Mouse (Mus musculus) CH12F3 (cell line): ENCODE results near the gene Prr12.
"Not testable (repeated sequence)": the region's sequence is repeated elsewhere in the genome, so short reads cannot be mapped to it uniquely, and the experiment has no call there.

Experiments used
- in situ Hi-C: fragments of 300-500 bp; cut with MboI; formaldehyde crosslinking; loops from 2 replicates; pipeline ENCODE4 v1.14.3; 2020; ENCODE audit warnings: low sequenced_read_pairs

The Prr12 gene

DNA sequence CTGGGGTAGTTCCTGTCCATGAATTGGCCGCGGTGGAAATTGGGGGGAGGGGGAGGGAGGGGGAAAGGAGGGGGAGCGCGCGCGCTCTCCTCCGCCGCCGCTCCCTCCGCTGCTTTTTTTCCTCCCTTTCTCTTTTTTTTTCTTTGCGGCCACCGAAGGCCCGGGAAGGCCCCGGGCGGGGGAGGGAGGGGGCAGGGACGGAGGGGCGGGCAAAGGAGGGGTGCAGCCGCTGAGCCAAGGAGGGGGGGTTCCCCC is at the start of gene Prr12:
TSS of gene Prr12 (minus strand) at position 20 of the 255 bp plus-strand sequence.
- in situ Hi-C loops: no loop called here

DNA sequence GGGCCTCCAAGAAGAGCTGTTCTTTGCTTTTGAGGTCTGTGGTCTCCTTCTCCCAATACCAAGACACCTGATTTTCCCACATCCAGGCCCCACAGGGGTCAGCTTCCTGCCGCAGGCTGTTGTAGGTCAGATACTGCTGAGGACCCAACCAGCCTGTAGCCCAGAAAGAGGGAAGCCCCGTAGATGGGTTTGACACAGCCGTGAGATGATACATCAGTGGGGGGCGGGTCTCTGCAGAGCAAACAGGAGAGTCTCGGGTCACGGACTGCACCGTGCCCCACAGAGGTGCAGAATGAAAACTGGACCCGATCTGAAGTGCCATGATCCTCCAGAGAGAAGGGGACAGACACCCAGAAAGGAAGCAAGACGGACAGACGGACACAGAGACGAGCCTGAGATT is 49.8 kb upstream of the Prr12 start:
- in situ Hi-C loops: no loop called here

DNA sequence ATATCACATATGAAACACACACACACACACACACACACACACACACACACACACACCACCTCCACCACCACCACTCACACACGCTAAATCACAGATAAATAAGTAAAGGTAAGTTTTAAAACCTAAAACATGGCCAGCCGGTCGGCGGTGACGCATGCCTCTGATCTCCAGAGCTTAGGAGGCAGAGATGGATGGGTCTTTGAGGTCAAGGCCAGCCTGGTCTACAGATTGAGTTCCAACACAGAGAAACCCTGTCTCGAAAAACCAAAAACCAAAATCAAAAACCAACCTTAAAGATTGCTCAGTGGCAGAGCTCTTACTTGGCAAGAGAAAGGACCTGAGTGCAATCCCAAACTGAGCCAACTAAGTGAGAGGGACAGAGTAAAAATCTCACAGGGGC is 47.4 kb upstream of the Prr12 start:
- in situ Hi-C loops: no loop called here

DNA sequence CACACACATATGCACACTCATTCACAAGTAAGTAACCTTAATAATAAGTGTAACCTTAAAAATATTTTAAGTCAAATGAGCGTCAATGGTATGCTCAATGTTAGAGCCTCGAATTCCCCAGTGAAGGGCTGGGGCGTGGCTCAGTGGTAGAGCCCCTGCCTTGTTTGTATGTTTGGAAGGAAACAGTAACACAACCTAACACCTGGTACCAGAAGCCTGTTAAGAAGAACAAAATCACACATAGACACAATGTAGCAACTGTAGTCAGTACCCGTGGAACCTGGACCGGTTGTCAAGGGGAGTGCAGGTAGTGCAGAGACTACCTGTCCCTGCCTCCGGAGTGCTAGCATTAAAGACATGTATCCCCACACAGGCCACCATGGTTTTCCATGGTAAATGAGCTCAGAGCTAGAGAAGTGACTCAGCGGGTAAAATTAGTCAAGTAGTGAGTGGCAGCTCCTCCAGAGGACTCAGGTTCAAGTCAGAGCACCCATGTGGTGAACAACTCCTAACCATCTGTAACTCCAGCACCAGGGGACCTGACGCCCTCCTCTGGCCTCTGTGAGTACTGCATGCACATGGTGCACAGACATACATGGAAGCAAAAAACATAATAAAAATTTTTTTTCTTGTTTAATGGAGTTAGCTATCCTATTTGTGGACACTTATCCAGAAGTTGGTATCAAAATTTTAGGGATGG is 46.0 kb upstream of the Prr12 start:
- in situ Hi-C loops: no loop called here

DNA sequence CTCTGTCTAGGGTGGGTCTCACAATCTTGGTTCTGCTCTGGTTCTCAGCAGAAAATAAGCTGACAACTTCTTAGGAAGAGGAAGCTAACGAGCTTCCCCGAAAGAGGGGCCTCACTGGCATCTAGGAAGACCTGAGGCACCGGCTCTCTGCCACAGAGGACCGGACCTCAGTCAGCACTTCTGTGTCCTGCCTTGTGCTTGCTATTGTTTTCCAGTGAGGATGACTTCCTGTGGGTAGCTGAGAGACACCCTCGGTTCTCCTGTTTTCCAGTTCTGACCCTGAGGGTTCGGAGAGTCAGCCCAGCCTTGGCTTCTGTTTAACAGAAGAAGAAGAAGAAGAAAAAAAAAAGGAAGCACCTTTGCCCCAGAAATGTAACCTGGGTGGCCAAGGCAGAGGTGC is 44.8 kb upstream of the Prr12 start:
- in situ Hi-C loops: no loop called here

DNA sequence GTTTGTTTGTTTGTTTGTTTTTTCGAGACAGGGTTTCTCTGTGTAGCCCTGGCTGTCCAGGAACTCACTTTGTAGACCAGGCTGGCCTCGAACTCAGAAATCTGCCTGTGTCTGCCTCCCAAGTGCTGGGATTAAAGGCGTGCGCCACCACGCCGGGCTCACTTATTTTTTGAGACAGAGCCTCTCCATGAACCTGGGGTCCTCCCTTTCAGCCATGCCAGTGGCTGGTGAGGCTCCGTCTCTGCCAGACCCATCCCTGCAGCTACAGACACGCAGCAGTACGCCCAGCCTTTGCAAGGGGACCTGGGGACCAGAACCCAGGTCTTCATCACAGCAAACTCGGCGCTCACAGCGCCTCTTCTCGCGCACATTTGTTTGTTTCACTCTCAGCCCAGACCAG is 43.3 kb upstream of the Prr12 start:
- in situ Hi-C loops: not testable (repeated sequence)

DNA sequence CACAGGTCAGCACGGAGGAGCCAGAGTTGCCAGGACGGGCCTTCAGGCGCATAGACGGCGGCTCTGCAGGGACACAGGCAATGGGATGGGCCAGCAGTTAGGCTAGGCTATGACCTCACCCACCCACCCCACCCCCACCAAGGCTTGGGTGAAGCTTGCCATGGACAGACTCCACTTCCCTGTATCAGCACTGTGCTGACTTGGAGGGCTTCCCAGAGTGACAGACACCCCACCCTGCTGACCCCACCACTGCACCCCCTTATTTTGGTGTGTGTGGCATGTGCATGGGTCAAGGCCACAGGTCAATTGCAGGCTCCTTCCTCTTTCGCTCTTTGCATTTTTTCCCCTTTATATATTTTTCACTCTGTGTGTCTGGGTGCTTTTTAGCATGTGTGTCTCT is 42.7 kb upstream of the Prr12 start:
- in situ Hi-C loops: no loop called here

DNA sequence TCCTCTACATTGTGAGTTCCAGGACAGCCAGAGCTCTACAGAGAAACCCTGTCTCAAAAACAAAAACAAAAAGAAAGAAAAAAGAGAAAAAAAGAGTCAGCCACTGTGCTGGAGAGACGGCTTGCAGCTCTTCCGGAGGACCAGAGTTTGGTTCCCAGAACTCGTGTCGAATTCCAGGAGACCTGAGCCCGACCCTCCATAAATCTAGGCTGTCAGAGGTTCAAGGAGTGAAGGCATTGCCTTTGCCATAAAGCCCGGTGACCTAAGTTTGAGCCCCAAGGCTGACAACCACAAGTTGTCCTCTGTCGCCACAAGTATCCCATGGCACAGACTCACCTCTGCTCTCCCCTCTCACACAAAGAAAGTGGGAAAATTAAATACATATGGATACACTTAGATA is 41.4 kb upstream of the Prr12 start:
- in situ Hi-C loops: no loop called here

DNA sequence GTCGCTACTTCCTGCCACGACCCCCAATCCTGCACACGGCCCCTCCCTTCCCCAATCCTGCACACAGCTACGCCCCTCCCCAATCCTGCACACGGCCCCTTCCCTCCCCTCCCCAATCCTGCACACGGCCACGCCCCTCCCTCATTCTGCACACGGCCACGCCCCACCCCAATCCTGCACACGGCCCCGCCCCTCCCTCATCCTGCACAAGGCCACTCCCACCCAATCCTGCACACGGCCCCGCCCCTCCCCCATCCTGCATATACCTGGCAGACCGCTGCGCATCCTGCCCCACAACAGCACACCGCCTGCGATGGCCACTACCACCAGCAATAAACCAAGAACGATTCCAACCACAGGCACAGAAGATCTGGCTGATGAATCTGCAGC is 40.8 kb upstream of the Prr12 start:
- in situ Hi-C loops: no loop called here

DNA sequence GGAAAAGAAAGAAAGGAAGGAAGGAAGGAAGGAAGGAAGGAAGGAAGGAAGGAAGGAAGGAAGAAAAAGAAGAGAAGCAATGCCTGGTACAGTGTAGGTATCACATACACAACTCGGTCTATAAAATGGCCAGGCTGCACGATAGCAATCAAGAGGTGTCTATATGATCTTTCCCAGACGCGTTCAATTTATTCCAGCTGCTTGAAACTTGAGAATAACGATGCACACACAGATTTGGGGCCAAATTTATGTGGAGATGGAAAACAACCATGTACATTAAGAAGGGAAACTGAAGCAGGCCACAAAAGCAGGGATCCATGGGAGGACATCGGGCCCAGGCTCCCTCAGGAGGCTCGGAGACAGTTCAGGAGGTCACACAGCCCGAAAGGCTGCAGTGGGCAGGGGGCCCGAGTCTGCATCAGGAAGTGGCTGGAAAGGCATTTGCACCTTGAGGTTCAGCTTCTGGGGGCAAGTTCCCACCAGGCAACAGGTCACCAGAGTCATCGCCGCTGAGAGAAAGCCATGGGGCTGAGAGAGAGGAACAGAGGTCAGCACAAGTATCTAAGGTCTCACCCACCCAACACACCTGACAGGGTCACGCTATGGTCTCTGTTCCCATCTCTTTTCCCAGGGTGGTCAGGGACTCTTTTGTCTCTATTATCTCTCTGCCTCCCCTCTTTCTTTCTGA is 40.3 kb upstream of the Prr12 start:
- in situ Hi-C loops: no loop called here

DNA sequence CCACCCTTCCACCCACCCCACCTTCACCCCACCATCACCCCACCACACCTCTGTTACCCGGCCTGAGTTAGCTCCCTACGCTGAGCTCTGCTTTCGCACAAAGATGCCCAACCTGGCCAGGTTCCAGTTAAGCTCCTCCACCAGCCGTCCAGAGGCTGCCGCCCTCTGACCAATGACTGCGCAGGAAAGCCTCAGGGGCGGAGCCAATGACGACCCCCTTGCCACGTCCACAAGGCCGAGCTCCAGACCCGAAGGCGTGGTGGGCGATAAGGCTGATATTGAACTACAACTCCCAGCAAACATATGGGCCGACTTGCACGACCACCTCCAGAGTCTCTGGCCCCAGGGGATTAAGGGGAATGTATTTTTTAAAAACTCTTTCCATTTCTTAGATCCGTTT is 39.4 kb upstream of the Prr12 start, which contains the start of gene Rcn3:
TSS of gene Rcn3 (minus strand) at position 174 of the 400 bp plus-strand sequence.
- in situ Hi-C loops: no loop called here

DNA sequence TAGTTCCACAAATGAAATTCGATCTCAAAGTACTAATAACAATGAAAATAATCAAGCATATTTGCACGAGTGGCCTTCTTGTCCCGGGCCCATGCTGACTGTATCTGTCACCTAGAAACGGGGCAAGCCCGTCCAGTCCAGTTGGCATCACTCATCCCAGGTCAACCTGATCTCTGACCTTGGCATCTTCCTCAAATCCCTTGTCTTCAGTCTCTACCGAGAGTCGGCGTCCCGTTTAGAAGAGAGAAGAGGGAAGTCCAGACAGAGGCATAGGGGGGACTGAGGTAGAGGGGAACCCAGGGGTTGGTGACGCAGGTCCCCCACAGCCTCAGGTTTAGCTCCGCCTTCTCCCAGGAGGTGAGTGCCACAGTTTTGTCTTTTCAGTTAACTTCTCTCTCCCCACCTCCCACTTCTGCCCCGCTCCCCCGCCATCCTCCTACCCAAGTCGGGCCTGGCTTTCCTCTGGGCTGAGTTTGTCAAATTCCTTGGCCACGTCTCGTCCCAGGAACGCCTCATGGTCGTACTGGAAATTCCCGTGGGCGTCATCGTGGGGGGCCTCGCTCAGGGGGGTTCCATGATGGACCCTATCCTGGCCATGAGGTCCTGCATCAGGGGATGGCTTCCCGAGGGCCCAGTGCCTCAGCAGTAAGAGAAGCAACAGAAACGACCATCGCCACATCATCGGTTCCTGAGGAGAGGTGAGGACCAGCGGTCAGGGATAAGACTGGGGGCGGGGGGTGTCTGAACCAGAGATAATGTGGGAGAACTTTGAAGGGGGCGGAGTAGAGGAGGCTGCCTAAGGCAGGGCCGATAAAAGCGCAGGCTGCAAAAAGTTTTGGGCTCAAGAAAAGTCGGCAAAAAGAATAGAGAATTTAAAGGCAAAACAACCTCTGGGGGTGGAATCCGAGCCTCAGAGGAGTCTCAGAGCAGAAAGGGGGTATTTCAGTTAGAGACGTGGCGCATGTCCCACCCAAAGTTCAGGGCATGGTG is 38.6 kb upstream of the Prr12 start:
- in situ Hi-C loops: no loop called here

DNA sequence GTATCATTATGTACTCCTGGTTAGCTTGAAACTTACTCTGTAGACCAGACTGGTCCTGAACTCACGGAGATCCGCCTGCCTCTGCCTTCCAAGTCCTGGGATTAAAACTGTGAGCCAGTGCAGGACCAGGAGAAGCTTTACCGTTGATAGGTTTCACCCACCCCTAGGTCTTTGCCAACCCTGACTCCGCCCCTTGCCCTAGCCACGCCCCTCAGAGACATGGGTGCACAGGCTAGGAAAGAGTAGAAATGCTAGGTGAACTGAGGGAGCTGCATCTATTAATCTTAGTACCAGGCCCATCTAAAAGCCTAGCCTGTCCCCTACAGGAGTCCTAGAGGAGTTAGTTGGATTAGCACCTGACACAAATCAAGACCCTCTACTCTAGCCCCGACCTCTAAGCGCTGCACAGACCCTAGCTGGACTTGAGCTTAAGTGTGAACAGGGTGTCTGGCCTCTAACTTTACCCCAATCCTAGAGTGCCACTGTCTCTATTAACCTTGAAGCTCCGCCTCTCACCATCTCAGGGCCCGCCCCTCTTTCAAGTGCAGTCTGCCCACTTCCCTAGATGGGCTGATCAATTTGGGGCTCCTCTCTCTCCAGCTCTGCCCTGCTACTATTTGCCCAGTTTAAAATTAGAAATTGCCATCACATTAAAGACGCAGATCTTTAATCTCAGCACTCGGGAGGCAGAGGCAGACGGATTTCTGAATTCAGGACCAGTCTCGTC is 37.7 kb upstream of the Prr12 start:
- in situ Hi-C loops: no loop called here

DNA sequence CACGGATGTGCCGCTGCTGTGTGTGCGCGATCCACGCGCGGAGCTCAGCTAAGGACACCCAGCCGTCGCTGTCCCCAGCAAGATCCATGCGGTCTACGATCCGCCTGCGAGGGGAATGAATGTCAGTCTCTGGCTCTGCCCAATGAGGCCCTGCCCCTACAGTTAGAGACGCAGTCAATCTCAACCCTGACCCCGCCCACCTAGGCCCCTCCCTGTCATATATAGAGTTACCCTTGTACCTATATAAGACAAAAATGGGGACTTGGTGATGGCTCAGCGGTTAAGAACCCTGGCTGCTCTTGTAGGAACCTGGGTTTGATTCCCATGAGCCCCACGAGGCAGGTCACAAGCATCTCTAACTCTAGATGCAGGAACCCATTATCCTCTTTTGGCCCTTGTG is 35.9 kb upstream of the Prr12 start:
- in situ Hi-C loops: no loop called here

DNA sequence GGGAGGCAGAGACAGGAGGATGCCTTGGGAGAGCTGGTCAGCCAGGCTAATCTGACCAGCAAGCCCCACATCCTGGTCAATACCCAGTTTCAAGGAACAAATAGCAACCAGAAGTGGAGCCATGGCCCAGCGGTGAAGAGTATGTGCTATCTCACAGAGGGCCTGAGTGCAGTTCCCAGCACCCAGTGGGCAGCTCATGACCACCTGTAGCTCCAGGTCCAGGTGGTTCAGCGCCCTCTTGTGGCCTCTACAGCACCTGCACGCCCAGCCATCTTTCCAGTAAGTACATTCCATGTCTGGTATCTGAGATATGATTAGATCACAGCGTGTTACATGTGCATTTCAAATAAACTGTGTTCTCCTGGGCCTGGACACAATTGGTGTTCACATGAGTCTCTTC is 33.4 kb upstream of the Prr12 start:
- in situ Hi-C loops: no loop called here

DNA sequence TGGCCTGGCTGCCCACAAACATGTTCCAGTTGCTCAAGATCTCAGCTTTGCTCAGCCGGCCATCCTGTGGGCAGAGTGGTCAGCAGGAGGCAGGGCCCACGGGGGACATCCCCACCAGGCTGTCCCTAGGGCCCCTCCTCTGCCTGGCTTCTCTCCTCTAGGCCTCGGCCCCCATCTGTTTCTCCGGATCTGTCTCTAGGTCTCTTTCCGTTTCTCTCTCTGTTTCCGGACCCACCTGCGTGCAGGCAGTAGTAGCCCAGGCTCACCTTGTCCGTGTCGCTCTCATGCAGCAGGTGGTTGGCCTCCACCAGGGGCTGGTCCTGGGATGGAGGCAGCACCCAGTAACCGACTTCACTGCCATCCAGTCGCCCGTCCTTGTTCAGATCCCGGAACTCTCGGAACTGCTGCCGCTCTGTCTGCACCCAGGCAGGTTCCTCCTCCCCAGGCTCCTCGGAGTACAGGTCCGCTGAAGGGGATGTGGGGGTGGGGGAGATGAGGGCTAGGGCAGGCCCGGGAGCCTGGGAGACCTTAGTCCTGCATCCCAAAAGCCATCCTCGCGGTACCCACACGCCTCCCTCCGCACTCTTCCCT is 30.7 kb upstream of the Prr12 start:
- in situ Hi-C loops: no loop called here

DNA sequence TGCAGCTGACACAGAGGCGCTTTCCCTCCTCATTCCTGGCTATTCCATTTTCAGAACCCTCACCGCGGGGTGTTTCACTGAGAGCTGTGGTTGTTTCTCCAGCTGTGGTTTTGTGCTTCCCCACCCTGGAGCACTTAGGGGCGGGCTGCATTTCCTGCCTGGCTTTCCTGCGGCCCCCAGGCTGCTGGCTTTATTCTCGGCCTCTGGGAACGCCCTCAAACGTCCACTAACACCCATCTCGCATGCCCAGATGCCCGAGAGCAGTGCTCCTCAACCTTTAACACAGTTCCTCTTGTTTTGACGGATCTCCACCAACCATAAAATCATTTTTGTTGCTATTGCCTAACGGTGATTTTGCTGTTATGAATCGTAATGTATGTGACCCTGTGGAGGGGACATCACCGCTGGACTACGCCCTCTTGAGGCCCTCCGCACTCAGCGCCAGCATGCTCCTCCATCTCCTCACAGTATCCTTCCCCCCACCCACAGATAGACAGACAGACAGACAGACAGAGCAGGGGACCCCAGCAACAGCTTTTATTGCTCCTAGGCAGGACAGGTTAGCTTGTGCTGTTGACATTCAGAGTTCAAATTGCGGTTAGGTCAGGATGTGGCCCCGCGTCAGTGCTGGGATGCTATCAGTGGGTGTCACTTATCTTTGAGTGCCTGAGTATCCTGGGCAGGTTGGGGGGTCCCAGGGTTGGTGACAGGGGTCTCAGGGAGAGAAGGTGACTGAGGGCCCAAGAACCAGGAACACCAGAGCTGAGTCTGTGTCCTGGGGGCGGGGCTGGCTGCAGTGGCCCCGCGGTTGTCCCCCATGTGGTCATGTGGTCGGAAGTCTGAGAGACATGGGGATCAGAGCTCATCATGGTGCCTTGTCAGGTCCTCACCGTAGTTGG is 30.0 kb upstream of the Prr12 start:
- in situ Hi-C loops: no loop called here

DNA sequence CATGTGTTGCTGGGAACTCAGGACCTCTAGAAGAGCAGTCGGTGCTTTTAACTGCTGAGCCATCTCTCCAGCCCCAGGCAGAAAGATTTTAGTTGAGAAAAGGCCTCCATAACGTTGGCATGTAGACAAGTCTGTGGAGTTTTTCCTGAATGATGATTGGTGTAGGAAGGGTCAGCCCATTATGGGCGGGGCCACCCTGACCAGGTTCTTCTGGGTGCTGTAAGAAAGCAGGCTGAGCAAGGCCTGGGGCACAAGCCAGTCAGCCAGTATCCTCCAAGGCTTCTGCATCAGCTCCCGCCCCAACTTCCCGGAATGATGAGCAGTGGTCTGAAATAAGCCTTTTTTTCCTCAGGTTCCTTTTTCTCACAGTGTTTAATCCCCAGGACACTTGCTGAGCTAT is 28.3 kb upstream of the Prr12 start:
- in situ Hi-C loops: no loop called here

DNA sequence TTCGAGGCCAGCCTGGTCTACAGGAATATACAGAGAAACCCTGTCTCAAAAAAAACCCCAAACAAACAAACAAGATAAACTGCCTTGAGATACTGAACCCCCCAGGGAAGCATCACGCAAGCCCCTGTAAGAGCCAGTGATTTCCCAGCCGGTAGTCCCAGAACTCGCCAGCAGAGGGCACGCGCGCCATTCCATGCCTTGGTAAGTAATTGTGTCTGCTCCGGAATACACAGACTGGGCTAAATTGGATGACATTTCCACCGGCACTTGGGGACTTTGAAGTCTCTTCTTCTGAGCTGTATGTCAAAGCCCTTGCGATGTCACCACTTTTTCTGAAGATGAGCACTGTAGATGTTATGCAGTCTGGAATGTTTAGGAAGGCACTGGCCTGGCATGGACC is 27.2 kb upstream of the Prr12 start:
- in situ Hi-C loops: no loop called here

DNA sequence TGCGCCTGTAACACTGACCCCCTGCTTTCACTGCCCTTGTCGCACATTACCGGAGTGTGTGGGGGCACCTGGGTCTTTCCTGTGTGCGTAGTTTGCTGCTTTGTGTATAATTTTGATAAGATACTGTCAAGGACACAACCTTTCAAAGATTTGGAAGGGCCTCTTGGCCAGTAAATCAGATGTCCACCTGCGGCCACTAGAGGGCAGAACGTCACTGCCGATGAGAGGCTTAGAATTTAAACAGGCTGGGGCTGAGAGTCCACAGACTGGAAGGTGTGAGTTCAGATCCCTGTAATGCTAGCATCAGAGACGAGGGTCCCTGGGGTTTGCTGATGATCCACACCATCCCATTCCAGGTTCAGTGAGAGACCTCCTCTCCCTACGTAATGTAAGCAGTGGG is 25.8 kb upstream of the Prr12 start:
- in situ Hi-C loops: no loop called here
